Mouse (Mus musculus): ENCODE results near the gene Myadm.

Myadm gene

GRCm38 (mm10) chr7:3317704-3318103 lies 28.8 kb downstream of the Myadm start:
- in situ Hi-C loops (cut with MboI, MseI), result no loop called here

- in situ Hi-C loops (cut with MboI, MseI), result no loop called here
Measured at GRCm38 (mm10) chr7:3320856-3321255, 32.0 kb downstream of the Myadm start.

GRCm38 (mm10) chr7:3323826-3324225 lies 34.9 kb downstream of the Myadm start:
- in situ Hi-C loops (cut with MboI, MseI), result no loop called here

GRCm38 (mm10) chr7:3327961-3328360 lies 39.1 kb downstream of the Myadm start:
- in situ Hi-C loops (cut with MboI, MseI), result no loop called here

- in situ Hi-C loops (cut with MboI, MseI), result loop anchor here (5.0 kb wide), 1 partner anchor 52 kb away; no protein-coding TSS in a partner anchor
Measured at GRCm38 (mm10) chr7:3329776-3330546, 41.1 kb downstream of the Myadm start.

GRCm38 (mm10) chr7:3331171-3331570 lies 42.3 kb downstream of the Myadm start:
- in situ Hi-C loops (cut with MboI, MseI), result loop anchor here (5.0 kb wide), 1 partner anchor 51 kb away; no protein-coding TSS in a partner anchor

- in situ Hi-C loops (cut with MboI, MseI), result loop anchor here (5.0 kb wide), 1 partner anchor 51 kb away; no protein-coding TSS in a partner anchor
Measured at GRCm38 (mm10) chr7:3331581-3332223, 42.8 kb downstream of the Myadm start.

GRCm38 (mm10) chr7:3332224-3332615 lies 43.3 kb downstream of the Myadm start:
- in situ Hi-C loops (cut with MboI, MseI), result loop anchor here (5.0 kb wide), 1 partner anchor 50 kb away; no protein-coding TSS in a partner anchor

- in situ Hi-C loops (cut with MboI, MseI), result loop anchor here (5.0 kb wide), 1 partner anchor 49 kb away; no protein-coding TSS in a partner anchor
Measured at GRCm38 (mm10) chr7:3332619-3333521, 44.0 kb downstream of the Myadm start, which contains the start of gene Cacng7. Gene Cacng7, plus strand, starts transcription at chr7:3332955.

GRCm38 (mm10) chr7:3333542-3333941 lies 44.7 kb downstream of the Myadm start:
- in situ Hi-C loops (cut with MboI, MseI), result loop anchor here (5.0 kb wide), 1 partner anchor 49 kb away; no protein-coding TSS in a partner anchor

- in situ Hi-C loops (cut with MboI, MseI), result no loop called here
Measured at GRCm38 (mm10) chr7:3336412-3336811, 47.5 kb downstream of the Myadm start.

GRCm38 (mm10) chr7:3338286-3338935 lies 49.5 kb downstream of the Myadm start:
- in situ Hi-C loops (cut with MboI, MseI), result no loop called here

- in situ Hi-C loops (cut with MboI, MseI), result no loop called here
Measured at GRCm38 (mm10) chr7:3339010-3339409, 50.1 kb downstream of the Myadm start.

- in situ Hi-C loops (cut with MboI, MseI), result loop anchor here (10.0 kb wide), 1 partner anchor 241 kb away; no protein-coding TSS in a partner anchor
Measured at GRCm38 (mm10) chr7:3343861-3344260, 55.0 kb downstream of the Myadm start.

GRCm38 (mm10) chr7:3345301-3345700 lies 56.4 kb downstream of the Myadm start:
- in situ Hi-C loops (cut with MboI, MseI), result loop anchor here (5.0 to 10.0 kb wide), 2 partner anchors 157 to 240 kb away; partner anchors contain the start of gene Tarm1

- in situ Hi-C loops (cut with MboI, MseI), result loop anchor here (5.0 to 10.0 kb wide), 2 partner anchors 155 to 237 kb away; partner anchors contain the start of gene Tarm1
Measured at GRCm38 (mm10) chr7:3347366-3348287, 58.7 kb downstream of the Myadm start.

- in situ Hi-C loops (cut with MboI, MseI), result loop anchor here (5.0 to 10.0 kb wide), 2 partner anchors 154 to 236 kb away; partner anchors contain the start of gene Tarm1
Measured at GRCm38 (mm10) chr7:3348326-3348725, 59.4 kb downstream of the Myadm start.

GRCm38 (mm10) chr7:3349775-3350174 lies 60.9 kb downstream of the Myadm start:
- in situ Hi-C loops (cut with MboI, MseI), result loop anchor here (5.0 to 10.0 kb wide), 2 partner anchors 153 to 235 kb away; partner anchors contain the start of gene Tarm1

All from regulatory T cell (primary cell).